Mouse (Mus musculus) lung, embryonic 16.5 days (tissue): Measurements from ENCODE around the gene Kmt5a. TPM values are rescaled to one million over a fixed set of nuclear protein-coding genes. Genes with fewer than 3 reads are reported as not detected.
"Not testable (repeated sequence)": the region's sequence is repeated elsewhere in the genome, so short reads cannot be mapped to it uniquely, and the experiment has no call there.

Source experiments
- ATAC-seq: fragments of 200-750 bp; cut with Nextera tagmentation; 2 replicates; pipeline ENCODE4 v1.8.0; 2017; ENCODE audit warnings: low read depth, mild to moderate bottlenecking, moderate library complexity
- H3K27ac ChIP-seq: fragments of 300-500 bp; sonication (generic); 2 replicates; pipeline ENCODE4 v1.5.1; 2014; ENCODE audit warnings: mild to moderate bottlenecking, control low read depth, low read length
- H3K27me3 ChIP-seq: fragments of 300-500 bp; sonication (generic); 2 replicates; pipeline ENCODE4 v1.6.1; 2014; ENCODE audit warnings: low read depth, low read length, mixed read lengths; ENCODE audit not compliant: control insufficient read depth, insufficient read depth
- H3K36me3 ChIP-seq: fragments of 300-500 bp; sonication (generic); 2 replicates; pipeline ENCODE4 v1.6.1; 2014; ENCODE audit warnings: low read length; ENCODE audit not compliant: control insufficient read depth, insufficient read depth
- H3K4me1 ChIP-seq: fragments of 300-500 bp; sonication (generic); replicated peaks from 2 replicates; pipeline ENCODE4 v1.6.1; 2014; ENCODE audit warnings: low read length, mixed read lengths; ENCODE audit not compliant: control insufficient read depth, insufficient read depth
- H3K4me2 ChIP-seq: fragments of 300-500 bp; sonication (generic); 2 replicates; pipeline ENCODE4 v1.6.1; 2014; ENCODE audit warnings: low read depth, low read length, control low read depth
- H3K4me3 ChIP-seq: fragments of 300-500 bp; sonication (generic); 2 replicates; pipeline ENCODE4 v1.5.1; 2014; ENCODE audit warnings: mild to moderate bottlenecking, low read length, control low read depth
- H3K9ac ChIP-seq: fragments of 300-500 bp; sonication (generic); 2 replicates; pipeline ENCODE4 v1.6.1; 2014; ENCODE audit warnings: low read length, control low read depth
- H3K9me3 ChIP-seq: fragments of 300-500 bp; sonication (generic); 2 replicates; pipeline ENCODE4 v1.6.1; 2016; ENCODE audit warnings: low read length; ENCODE audit not compliant: control insufficient read depth
- WGBS: fragments of 180-500 bp; shearing (Covaris S2); extraction: QIAGEN DNeasy Blood & Tissue Kit; methylation state at CpG from one replicate; pipeline ENCODE4 v1.1.7; 2014; 5-methylcytosine and 5-hydroxymethylcytosine counted together
- polyA plus RNA-seq: library from polyadenylated mRNA; unstranded; fragments of >200 nt; fragmentation: Nextera tagmentation; extraction: Ambion mirVana; gene quantifications from 2 replicates; pipeline ENCODE4 v1.2.1, GENCODE M21; 2015

Kmt5a gene
- polyA plus RNA-seq, 1 experiment from 2014 or later = 32.2 TPM

DNA sequence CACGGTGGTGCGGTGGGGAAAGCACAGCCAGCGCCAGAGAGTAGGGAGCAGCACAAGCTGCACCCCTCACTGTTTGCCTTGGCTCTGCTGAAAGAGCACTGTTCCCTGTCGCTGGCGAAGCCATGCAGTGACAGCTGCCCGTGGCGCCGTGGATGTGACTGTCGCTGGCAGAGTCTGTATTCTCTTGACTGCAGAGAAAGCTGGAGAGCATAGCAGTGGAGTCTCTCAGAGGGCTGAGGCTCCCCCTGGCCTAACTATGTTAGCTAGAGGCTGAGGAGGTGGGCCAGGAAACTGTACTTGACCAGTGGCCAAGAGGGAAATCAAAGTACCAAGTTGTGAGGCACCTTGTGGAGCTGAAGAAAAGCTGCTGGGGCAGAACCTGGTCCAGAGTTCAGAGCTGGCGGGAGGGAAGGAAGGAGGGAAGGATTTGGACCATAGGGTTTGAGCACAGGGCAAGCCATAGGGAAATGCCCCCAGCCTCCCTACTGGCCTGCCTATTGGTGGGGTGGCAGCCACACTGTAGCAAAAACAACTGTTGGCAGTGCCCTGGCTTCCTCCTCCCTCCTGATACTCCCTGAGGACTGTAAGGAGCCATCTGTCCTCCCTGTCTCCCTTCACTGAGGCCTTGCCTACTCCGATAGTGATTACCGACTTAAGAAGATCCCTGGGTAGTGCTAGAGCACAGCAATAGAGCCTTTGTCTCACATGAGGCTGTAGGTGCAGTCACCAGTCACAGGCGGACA, 13.8 kb downstream of the Kmt5a start:
- Histone ChIP-seq H3K27ac (no peak overlapping the region), H3K36me3 (peaks cover 66% of the 10 kb centered on the region), H3K4me1 (no peaks in the 10 kb centered on the region), H3K4me2 (no peak overlapping the region), H3K27me3 (no peaks in the 10 kb centered on the region), H3K4me3 (no peak overlapping the region), H3K9me3 (no peaks in the 10 kb centered on the region), H3K9ac (no peak overlapping the region)
- 86% methylated on average over 13 of the region's 13 CpGs for WGBS
- ATAC-seq = no peak

DNA sequence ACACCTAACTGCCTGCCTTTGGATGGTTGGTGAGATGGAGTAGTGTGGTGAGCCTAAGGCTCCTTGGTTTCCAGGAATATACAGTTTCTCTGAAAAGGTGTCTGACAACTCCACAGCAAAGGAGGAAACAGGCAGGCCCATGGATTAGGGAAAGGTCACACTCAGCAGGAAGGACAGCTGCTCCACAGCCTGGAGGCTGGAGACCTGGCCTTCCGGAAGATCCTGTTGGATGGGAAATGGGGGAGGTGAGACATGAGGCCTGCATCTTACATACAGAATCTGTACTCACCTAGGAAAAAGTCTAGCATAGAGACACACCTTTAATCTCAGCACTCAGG, 14.3 kb downstream of the Kmt5a start:
- 58% methylated on average over 1 of the region's 1 CpGs for WGBS
- no peak for ATAC-seq
- H3K9me3 ChIP-seq = no peaks in the 10 kb centered on the region
- H3K27me3 ChIP-seq = no peaks in the 10 kb centered on the region
- H3K27ac ChIP-seq = no peak overlapping the region
- no peaks in the 10 kb centered on the region for H3K4me1 ChIP-seq
- H3K4me3 ChIP-seq = no peak overlapping the region
- no peak overlapping the region for H3K4me2 ChIP-seq
- H3K9ac ChIP-seq = no peak overlapping the region
- peaks cover 67% of the 10 kb centered on the region for H3K36me3 ChIP-seq

DNA sequence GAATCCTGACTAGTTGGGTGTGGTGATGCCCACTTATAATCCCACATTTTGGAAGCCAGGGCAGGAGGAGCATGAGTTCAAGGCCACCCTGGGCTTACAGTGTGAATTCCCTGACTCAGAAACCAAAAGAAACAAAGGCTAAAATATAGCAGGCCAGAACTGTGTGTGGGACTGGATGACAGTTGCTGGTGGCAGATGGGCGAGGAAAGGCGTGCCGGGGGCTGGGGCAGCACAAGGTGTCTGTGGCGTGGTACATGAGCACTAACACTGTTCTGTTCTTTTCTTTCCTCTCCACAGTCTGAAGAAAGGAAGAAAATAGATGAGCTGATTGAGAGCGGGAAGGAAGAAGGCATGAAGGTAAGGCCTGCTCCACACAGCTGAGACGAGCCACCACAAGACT, 17.0 kb downstream of the Kmt5a start:
- H3K4me3 ChIP-seq = no peak overlapping the region
- no peak overlapping the region for H3K4me2 ChIP-seq
- H3K4me1 ChIP-seq = no peaks in the 10 kb centered on the region
- no peak overlapping the region for H3K9ac ChIP-seq
- H3K27me3 ChIP-seq = no peaks in the 10 kb centered on the region
- H3K36me3 ChIP-seq = peaks cover 62% of the 10 kb centered on the region
- no peaks in the 10 kb centered on the region for H3K9me3 ChIP-seq
- no peak overlapping the region for H3K27ac ChIP-seq
- WGBS = 96% methylated on average over 6 of the region's 6 CpGs
- ATAC-seq = no peak

DNA sequence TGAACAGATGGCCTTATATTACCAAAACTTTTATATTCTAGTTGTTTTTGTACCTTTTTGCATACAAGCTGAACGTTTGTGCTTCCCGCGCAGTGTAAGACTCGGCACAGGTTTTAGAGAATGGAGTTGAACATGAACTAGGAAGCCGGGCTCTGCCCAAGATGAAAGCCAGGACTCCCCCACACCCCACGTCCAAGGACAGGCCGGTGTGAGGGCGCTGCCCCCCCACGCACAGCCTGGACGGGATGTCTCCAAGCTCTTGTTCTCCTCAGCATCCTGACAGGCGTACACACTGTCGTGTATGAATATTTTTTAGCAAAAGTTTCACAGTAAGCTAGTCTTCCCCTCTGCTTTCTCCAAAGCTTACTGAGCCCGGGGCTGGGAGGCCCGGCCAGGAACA, 21.2 kb downstream of the Kmt5a start:
- not testable (repeated sequence) for H3K9me3 ChIP-seq
- WGBS = 89% methylated on average over 14 of the region's 14 CpGs
- H3K36me3 ChIP-seq = peaks cover 49% of the 10 kb centered on the region

DNA sequence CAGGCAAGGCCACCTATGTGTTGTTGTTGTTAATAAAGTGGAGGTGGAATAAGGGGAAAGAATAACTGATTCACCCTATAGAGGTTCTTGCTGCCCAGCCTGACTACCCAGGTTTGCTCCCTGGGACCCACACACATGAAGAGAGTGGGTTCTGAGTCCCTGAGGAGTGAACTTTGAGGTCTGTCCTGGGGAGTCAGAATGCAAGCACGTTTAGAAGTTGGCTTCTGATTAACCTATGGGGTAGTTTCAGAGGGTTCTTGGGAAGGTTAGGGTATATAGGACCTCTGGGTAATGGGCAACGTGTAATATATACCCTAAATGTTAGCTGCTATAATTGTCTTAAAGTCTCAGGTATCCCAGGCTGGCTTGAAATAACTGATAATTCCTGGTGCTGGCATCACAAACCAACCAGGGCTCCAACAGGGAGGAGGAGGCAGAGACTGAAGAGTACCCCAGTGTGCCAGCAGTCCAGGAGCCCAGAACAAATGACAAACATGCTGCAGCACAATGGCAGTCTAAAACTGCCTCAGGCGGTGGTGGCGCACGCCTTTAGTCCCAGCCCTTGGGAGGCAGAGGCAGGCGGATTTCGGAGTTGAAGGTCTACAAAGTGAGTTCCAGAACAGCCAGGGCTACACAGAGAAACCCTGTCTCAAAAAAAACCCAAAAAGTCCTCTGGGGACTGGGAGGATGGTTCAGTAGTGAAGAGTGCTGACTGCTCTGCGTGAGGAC, 22.7 kb downstream of the Kmt5a start:
- H3K27me3 ChIP-seq = no peaks in the 10 kb centered on the region
- no peaks in the 10 kb centered on the region for H3K4me1 ChIP-seq
- H3K4me2 ChIP-seq = no peak overlapping the region
- peaks cover 39% of the 10 kb centered on the region for H3K36me3 ChIP-seq
- H3K9me3 ChIP-seq = no peaks in the 10 kb centered on the region
- no peak overlapping the region for H3K4me3 ChIP-seq
- no peak for ATAC-seq
- H3K9ac ChIP-seq = no peak overlapping the region
- 86% methylated on average over 8 of the region's 8 CpGs for WGBS
- no peak overlapping the region for H3K27ac ChIP-seq

More for the DNA sequence above, 21.2 kb downstream of the Kmt5a start:
- H3K27ac ChIP-seq, ATAC-seq, H3K4me1 ChIP-seq, H3K9ac ChIP-seq, H3K4me2 ChIP-seq, H3K4me3 ChIP-seq, H3K27me3 ChIP-seq: not testable (repeated sequence)

DNA sequence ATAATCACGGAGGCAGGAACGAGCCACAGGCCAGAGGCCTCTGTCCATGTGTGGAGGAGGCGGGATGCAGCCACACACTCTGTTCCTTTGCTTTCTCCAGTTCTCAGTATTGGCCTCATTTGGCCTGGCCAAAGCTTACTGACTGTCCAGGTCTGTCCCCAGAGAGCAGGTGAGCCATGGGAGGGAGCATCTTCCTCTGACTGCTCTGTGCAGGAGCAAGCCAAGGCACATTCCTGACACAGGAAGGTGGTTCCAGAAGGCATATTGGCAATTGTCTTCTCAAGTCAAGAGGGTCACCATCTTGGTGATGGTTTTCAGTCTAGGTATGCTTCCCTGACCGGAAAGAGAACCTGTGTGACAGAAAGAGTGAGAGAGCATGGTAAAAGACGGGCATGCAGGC, 23.7 kb downstream of the Kmt5a start:
- Histone ChIP-seq H3K4me3 (no peak overlapping the region), H3K4me2 (no peak overlapping the region), H3K9me3 (no peaks in the 10 kb centered on the region), H3K4me1 (no peaks in the 10 kb centered on the region), H3K9ac (no peak overlapping the region), H3K36me3 (peaks cover 37% of the 10 kb centered on the region), H3K27me3 (no peaks in the 10 kb centered on the region), H3K27ac (no peak overlapping the region)
- 79% methylated on average over 5 of the region's 5 CpGs for WGBS
- ATAC-seq = no peak

DNA sequence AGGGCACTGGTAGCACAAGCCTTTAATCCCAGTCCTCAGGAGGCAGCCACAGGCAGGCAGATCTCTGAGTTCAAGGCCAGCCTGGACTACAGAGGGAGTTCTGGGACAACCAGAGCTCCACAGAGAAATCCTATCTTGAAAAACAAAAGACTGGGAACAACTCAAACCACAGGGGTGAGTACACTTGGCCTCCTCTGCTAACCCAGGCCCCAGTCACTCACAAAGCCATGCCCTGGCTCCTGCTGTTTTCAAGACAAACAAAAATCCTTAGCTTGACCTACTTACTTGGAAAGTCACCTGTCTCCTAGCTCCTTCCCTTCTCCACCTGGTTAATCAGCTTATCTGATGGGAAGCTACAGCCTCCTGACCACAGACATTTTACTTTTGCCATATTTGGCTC, 25.2 kb downstream of the Kmt5a start:
- Histone ChIP-seq H3K27ac (no peak overlapping the region), H3K4me1 (no peaks in the 10 kb centered on the region), H3K9me3 (no peaks in the 10 kb centered on the region), H3K9ac (no peak overlapping the region), H3K36me3 (peaks cover 27% of the 10 kb centered on the region), H3K4me3 (no peak overlapping the region), H3K4me2 (no peak overlapping the region), H3K27me3 (no peaks in the 10 kb centered on the region)
- ATAC-seq = no peak

DNA sequence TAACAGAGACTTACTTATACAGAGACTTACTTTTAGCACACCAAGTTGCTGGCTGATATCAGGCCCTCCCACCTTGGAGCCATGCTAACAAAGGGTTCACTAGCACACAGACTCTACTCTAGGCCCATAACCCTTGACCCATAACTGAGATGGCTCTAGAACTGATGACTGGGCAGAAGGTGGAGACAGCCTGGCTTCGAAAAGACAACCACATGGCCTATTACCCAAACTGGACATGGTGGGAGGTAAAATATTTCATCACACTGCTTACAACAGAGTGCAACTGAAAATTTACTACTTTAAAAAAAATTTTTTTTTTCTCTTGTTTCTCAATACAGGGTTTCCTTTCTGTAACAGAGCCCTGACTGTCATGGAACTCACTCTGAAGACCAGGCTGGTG, 28.0 kb downstream of the Kmt5a start:
- ATAC-seq = no peak
- WGBS = 80% methylated on average over 1 of the region's 1 CpGs
- H3K27me3 ChIP-seq = no peaks in the 10 kb centered on the region
- no peaks in the 10 kb centered on the region for H3K9me3 ChIP-seq
- no peaks in the 10 kb centered on the region for H3K4me1 ChIP-seq
- no peak overlapping the region for H3K9ac ChIP-seq
- no peak overlapping the region for H3K4me2 ChIP-seq
- H3K27ac ChIP-seq = no peak overlapping the region
- H3K36me3 ChIP-seq = peaks cover 15% of the 10 kb centered on the region
- H3K4me3 ChIP-seq = no peak overlapping the region

DNA sequence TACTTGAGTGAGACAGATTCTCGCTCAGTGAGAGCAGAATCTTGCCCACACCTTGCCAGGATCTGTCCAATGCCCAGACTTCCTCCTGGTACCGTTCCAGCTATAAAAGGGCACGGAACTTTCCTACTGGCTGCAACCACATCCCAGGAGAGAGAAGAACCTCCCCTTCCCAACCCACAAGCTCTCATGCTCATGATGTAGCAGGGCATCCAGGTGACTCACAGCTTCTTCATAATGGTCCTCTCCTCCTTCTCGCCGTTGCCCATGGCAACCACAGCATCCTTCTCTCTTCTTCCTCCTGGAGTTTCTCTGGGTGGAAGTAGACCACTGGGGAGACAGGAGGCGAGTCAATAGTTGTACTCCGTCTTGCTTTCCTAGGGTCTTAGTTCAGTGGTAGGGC, 28.6 kb downstream of the Kmt5a start:
- Histone ChIP-seq H3K27ac (no peak overlapping the region), H3K4me3 (no peak overlapping the region), H3K9me3 (no peaks in the 10 kb centered on the region), H3K9ac (no peak overlapping the region), H3K4me1 (no peaks in the 10 kb centered on the region), H3K36me3 (peaks cover 13% of the 10 kb centered on the region; the same call in 1 of the 2 replicates), H3K4me2 (no peak overlapping the region), H3K27me3 (no peaks in the 10 kb centered on the region)
- ATAC-seq = no peak
- WGBS = 90% methylated on average over 7 of the region's 7 CpGs
